Mouse (Mus musculus): Measurements from ENCODE around the gene Rpl38. TPM values are rescaled to one million over a fixed set of nuclear protein-coding genes. Genes with fewer than 3 reads are reported as not detected.
"Not testable (repeated sequence)": the region's sequence is repeated elsewhere in the genome, so short reads cannot be mapped to it uniquely, and the experiment has no call there.

The Rpl38 gene
- polyA plus RNA-seq, 1 experiment from 2014 or later, result 747 TPM

- Histone ChIP-seq H3K4me2 (no peak overlapping the region), H3K9ac (no peak overlapping the region), H3K4me1 (replicated peaks) (peaks cover 10% of the 10 kb centered on the region), H3K4me3 (no peak overlapping the region), H3K36me3 (no peaks in the 10 kb centered on the region), H3K27ac (replicated peaks) (no peak overlapping the region), H3K27me3 (no peaks in the 10 kb centered on the region), H3K9me3 (no peaks in the 10 kb centered on the region)
- no peak for ATAC-seq (ENCODE audit: low FRiP score, low read depth)
- WGBS, result 90% methylated on average over 14 of the region's 14 CpGs
Observed at GRCm38 (mm10) chr11:114662161-114662560, 6.2 kb upstream of the Rpl38 start.

- H3K4me3 ChIP-seq, result no peak overlapping the region
- no peaks in the 10 kb centered on the region for H3K9me3 ChIP-seq
- H3K4me2 ChIP-seq, result no peak overlapping the region
- ATAC-seq (ENCODE audit: low FRiP score, low read depth), result no peak
- H3K27me3 ChIP-seq, result no peaks in the 10 kb centered on the region
- peaks cover 3% of the 10 kb centered on the region; the same call in 1 of the 2 replicates for H3K4me1 ChIP-seq (replicated peaks)
- H3K9ac ChIP-seq, result no peak overlapping the region
- WGBS, result 36% methylated on average over 6 of the region's 6 CpGs
- no peaks in the 10 kb centered on the region for H3K36me3 ChIP-seq
- H3K27ac ChIP-seq (replicated peaks), result no peak overlapping the region
Observed at GRCm38 (mm10) chr11:114662746-114663362, 5.5 kb upstream of the Rpl38 start.

- no peaks in the 10 kb centered on the region for H3K36me3 ChIP-seq
- no peak overlapping the region for H3K4me3 ChIP-seq
- no peaks in the 10 kb centered on the region for H3K9me3 ChIP-seq
- H3K27me3 ChIP-seq, result no peaks in the 10 kb centered on the region
- no peak overlapping the region for H3K9ac ChIP-seq
- H3K27ac ChIP-seq (replicated peaks), result no peak overlapping the region
- 80% methylated on average over 7 of the region's 7 CpGs for WGBS
- no peak for ATAC-seq (ENCODE audit: low FRiP score, low read depth)
- H3K4me1 ChIP-seq (replicated peaks), result peaks cover 4% of the 10 kb centered on the region
- no peak overlapping the region for H3K4me2 ChIP-seq
Observed at GRCm38 (mm10) chr11:114664164-114664563, 4.2 kb upstream of the Rpl38 start.

- Histone ChIP-seq H3K27ac (replicated peaks) (no peak overlapping the region), H3K4me3 (no peak overlapping the region), H3K4me2 (no peak overlapping the region), H3K36me3 (no peaks in the 10 kb centered on the region), H3K4me1 (replicated peaks) (peaks cover 17% of the 10 kb centered on the region), H3K9me3 (no peaks in the 10 kb centered on the region), H3K9ac (no peak overlapping the region), H3K27me3 (no peaks in the 10 kb centered on the region)
- 86% methylated on average over 2 of the region's 2 CpGs for WGBS
- no peak for ATAC-seq (ENCODE audit: low FRiP score, low read depth)
Observed at GRCm38 (mm10) chr11:114665463-114665862, 2.9 kb upstream of the Rpl38 start.

- 13% methylated on average over 8 of the region's 13 CpGs for WGBS
- 0 out of 2 replicates have a peak overlapping the region, but pooled peaks have one; percentile 14 for H3K9ac ChIP-seq
- no peak overlapping the region for H3K4me2 ChIP-seq
- H3K27me3 ChIP-seq, result no peaks in the 10 kb centered on the region
- no peak for ATAC-seq (ENCODE audit: low FRiP score, low read depth)
- H3K36me3 ChIP-seq, result peaks cover 11% of the 10 kb centered on the region; the same call in 1 of the 2 replicates
- H3K27ac ChIP-seq (replicated peaks), result no peak overlapping the region
- no peak overlapping the region for H3K4me3 ChIP-seq
- no peaks in the 10 kb centered on the region for H3K9me3 ChIP-seq
- H3K4me1 ChIP-seq (replicated peaks), result peaks cover 25% of the 10 kb centered on the region
Observed at GRCm38 (mm10) chr11:114666786-114667185, 1.5 kb upstream of the Rpl38 start.

GRCm38 (mm10) chr11:114667236-114667931, 940 bp upstream of the Rpl38 start:
- Histone ChIP-seq H3K27me3 (no peaks in the 10 kb centered on the region), H3K9ac (no peak overlapping the region)
- WGBS, result 48% methylated on average over 17 of the region's 18 CpGs

GRCm38 (mm10) chr11:114667932-114668285, 415 bp upstream of the Rpl38 start:
- Histone ChIP-seq H3K36me3 (peaks cover 22% of the 10 kb centered on the region), H3K4me1 (replicated peaks) (peaks cover 29% of the 10 kb centered on the region)
- H3K9me3 ChIP-seq; H3K27me3 ChIP-seq; H3K4me2 ChIP-seq; H3K4me3 ChIP-seq; H3K9ac ChIP-seq; H3K27ac ChIP-seq (replicated peaks); ATAC-seq (ENCODE audit: low FRiP score, low read depth): not testable (repeated sequence)
- 27% methylated on average over 11 of the region's 11 CpGs for WGBS

More at GRCm38 (mm10) chr11:114667236-114667931, 940 bp upstream of the Rpl38 start:
- ATAC-seq (ENCODE audit: low FRiP score, low read depth), result no peak
- H3K4me2 ChIP-seq, result no peak overlapping the region
- no peak overlapping the region for H3K27ac ChIP-seq (replicated peaks)
- H3K36me3 ChIP-seq, result peaks cover 17% of the 10 kb centered on the region
- H3K4me3 ChIP-seq, result no peak overlapping the region
- H3K9me3 ChIP-seq, result no peaks in the 10 kb centered on the region
- H3K4me1 ChIP-seq (replicated peaks), result peaks cover 26% of the 10 kb centered on the region

- H3K9me3 ChIP-seq, result no peaks in the 10 kb centered on the region
- peaks cover 29% of the 10 kb centered on the region for H3K4me1 ChIP-seq (replicated peaks)
- H3K4me3 ChIP-seq, result peak overlapping the region; percentile 83
- H3K27ac ChIP-seq (replicated peaks), result peak overlapping the region; percentile 92
- H3K9ac ChIP-seq, result peak overlapping the region; percentile 83
- WGBS, result under 1% methylated on average over 60 of the region's 60 CpGs
- H3K27me3 ChIP-seq, result no peaks in the 10 kb centered on the region
- H3K4me2 ChIP-seq, result peak overlapping the region; percentile 90
- ATAC-seq (ENCODE audit: low FRiP score, low read depth), result peak; percentile 72
- H3K36me3 ChIP-seq, result peaks cover 29% of the 10 kb centered on the region
Observed at GRCm38 (mm10) chr11:114668741-114669623, 658 bp downstream of the Rpl38 start.

GRCm38 (mm10) chr11:114669651-114670168, 1.4 kb downstream of the Rpl38 start:
- H3K9me3 ChIP-seq, result no peaks in the 10 kb centered on the region
- peak overlapping the region; percentile 83 for H3K9ac ChIP-seq
- H3K36me3 ChIP-seq, result peaks cover 29% of the 10 kb centered on the region
- peak overlapping the region; percentile 90 for H3K4me2 ChIP-seq
- 19% methylated on average over 12 of the region's 12 CpGs for WGBS
- H3K27ac ChIP-seq (replicated peaks), result peak overlapping the region; percentile 92
- ATAC-seq (ENCODE audit: low FRiP score, low read depth), result no peak
- H3K4me3 ChIP-seq, result peak overlapping the region; percentile 83
- H3K4me1 ChIP-seq (replicated peaks), result peaks cover 29% of the 10 kb centered on the region
- H3K27me3 ChIP-seq, result no peaks in the 10 kb centered on the region; the same call in 1 of the 2 replicates

- H3K4me3 ChIP-seq, result no peak overlapping the region
- no peak overlapping the region for H3K9ac ChIP-seq
- peaks cover 4% of the 10 kb centered on the region; the same call in 1 of the 2 replicates for H3K27me3 ChIP-seq
- ATAC-seq (ENCODE audit: low FRiP score, low read depth), result no peak
- no peak overlapping the region for H3K4me2 ChIP-seq
- 93% methylated on average over 5 of the region's 5 CpGs for WGBS
- peaks cover 29% of the 10 kb centered on the region for H3K36me3 ChIP-seq
- no peak overlapping the region for H3K27ac ChIP-seq (replicated peaks)
- H3K9me3 ChIP-seq, result no peaks in the 10 kb centered on the region
- peaks cover 41% of the 10 kb centered on the region for H3K4me1 ChIP-seq (replicated peaks)
Observed at GRCm38 (mm10) chr11:114671147-114671546, 2.8 kb downstream of the Rpl38 start.

GRCm38 (mm10) chr11:114672794-114673718, 4.7 kb downstream of the Rpl38 start:
- WGBS, result 59% methylated on average over 9 of the region's 9 CpGs
- H3K27me3 ChIP-seq, result peaks cover 8% of the 10 kb centered on the region
- H3K4me2 ChIP-seq, result no peak overlapping the region
- peaks cover 29% of the 10 kb centered on the region for H3K36me3 ChIP-seq
- H3K4me1 ChIP-seq (replicated peaks), result peaks cover 47% of the 10 kb centered on the region
- no peak overlapping the region for H3K4me3 ChIP-seq
- ATAC-seq (ENCODE audit: low FRiP score, low read depth), result peak; percentile 18; the same call in 1 of the 2 replicates
- H3K27ac ChIP-seq (replicated peaks), result peak overlapping the region; percentile 48
- no peaks in the 10 kb centered on the region for H3K9me3 ChIP-seq
- no peak overlapping the region for H3K9ac ChIP-seq
